In genomic region chr7:126862147-126862784, GRCm38 (mm10) we compare ENCODE assay signal across 7 mouse cellular contexts. TPM values are rescaled to one million over a fixed set of nuclear protein-coding genes. Genes with fewer than 3 reads are reported as not detected.
DNase-seq lines count a peak whose midpoint lies in the region; ATAC-seq lines count a peak whose summit lies in the region.

TSS of gene Ino80e (minus strand) at chr7:126862377.

- H3K27ac ChIP-seq in intestine, embryonic 15.5 days, result peak within 1 kb of the TSS; percentile 52
- H3K27ac ChIP-seq in midbrain, embryonic 10.5 days (replicated peaks), result peak within 1 kb of the TSS; percentile 94

- H3K4me2 ChIP-seq in intestine, embryonic 15.5 days (replicated peaks), result peak within 1 kb of the TSS; percentile 86

- ATAC-seq in intestine, embryonic 15.5 days, result peak; percentile 84

- H3K4me1 ChIP-seq in intestine, embryonic 15.5 days (replicated peaks), result peaks cover 32% of the 10 kb centered on the region
- peaks cover 40% of the 10 kb centered on the region for H3K4me1 ChIP-seq in midbrain, embryonic 10.5 days

- H3K9ac ChIP-seq in intestine, embryonic 15.5 days, result peak within 1 kb of the TSS; percentile 70

- H3K4me3 ChIP-seq in intestine, embryonic 15.5 days (replicated peaks), result peak within 1 kb of the TSS; percentile 62
- H3K4me3 ChIP-seq in midbrain, embryonic 10.5 days, result peak within 1 kb of the TSS; percentile 72

- peak; percentile 90 to 92 for DNase-seq in adrenal gland, adult 18-20 months (ENCODE audit: low spot score in 2 of 2)
- DNase-seq in embryo, embryonic 11 days, result peak; percentile 99
- peak; percentile 89 to 91 for DNase-seq in gastrocnemius, postnatal 36 days
- DNase-seq in left cerebral cortex, postnatal 25 days (ENCODE audit: low spot score in 2 of 2), result peak; percentile 94 to 97
- DNase-seq in midbrain, embryonic 10.5 days (ENCODE audit: low spot score), result peak; percentile 95
- peak; percentile 98 for DNase-seq in right cerebral cortex, postnatal 4 days

- peaks cover 18% of the 10 kb centered on the region for H3K36me3 ChIP-seq in intestine, embryonic 15.5 days
- peaks cover 79% of the 10 kb centered on the region for H3K36me3 ChIP-seq in midbrain, embryonic 10.5 days

- H3K9me3 ChIP-seq in intestine, embryonic 15.5 days, result no peaks in the 10 kb centered on the region
- H3K9me3 ChIP-seq in midbrain, embryonic 10.5 days (replicated peaks), result no peaks in the 10 kb centered on the region

- WGBS in intestine, embryonic 15.5 days, result under 1% methylated on average over 41 of the region's 41 CpGs
- WGBS in midbrain, embryonic 10.5 days, result under 1% methylated on average over 41 of the region's 41 CpGs

- no peaks in the 10 kb centered on the region for H3K27me3 ChIP-seq in intestine, embryonic 15.5 days (replicated peaks)
- H3K27me3 ChIP-seq in midbrain, embryonic 10.5 days (ENCODE audit: low read depth, poor library complexity, severe bottlenecking), result no peaks in the 10 kb centered on the region

- intact Hi-C loops in gastrocnemius, postnatal 36 days (cut with DNase I), result loop anchor here (2.0 to 5.0 kb wide), 2 partner anchors 23 to 40 kb away; partner anchors contain the start of gene Taok2
- intact Hi-C loops in left cerebral cortex, postnatal 25 days (cut with DNase I), result loop anchor here (2.0 kb wide), 1 partner anchor 155 kb away; the partner anchor contains the start of genes Pagr1a and Pagr1b

RNA-seq across cellular contexts. Expression of gene Ino80e, which starts in this region (rescaled TPM):
- 10 to 100 TPM; 38.4 to 42.5 TPM for total RNA-seq in adrenal gland, adult 18-20 months (2021)
- total RNA-seq in gastrocnemius, postnatal 36 days (2021), result 10 to 100 TPM; 10.3 to 12.6 TPM
- 59.1 and 65.9 TPM in 2 replicates for polyA plus RNA-seq in intestine, embryonic 15.5 days (2015; fragmentation: Nextera tagmentation; extraction: Ambion mirVana)
- total RNA-seq in left cerebral cortex, postnatal 25 days (2021), result 10 to 100 TPM; 44.9 to 49.9 TPM
- polyA plus RNA-seq in midbrain, embryonic 10.5 days (2016; fragmentation: Nextera tagmentation; extraction: Ambion mirVana), result 105 and 107 TPM in 2 replicates

Comparison
In these comparisons a context has a peak if more than half of its experiments do, and no peak if none do; other contexts are left out.
1. Peak in every context shown above with its lines: DNase-seq, ATAC-seq, H3K4me3 ChIP-seq and H3K27ac ChIP-seq.